Mouse (Mus musculus) heart, postnatal 25 days (tissue): ENCODE measurements at regions not wholly inside any gene's neighbourhood (a gene's known extent, or its start where the extent isn't known, plus 50 kb on each side); places are given as distances from the start of the nearest gene placed in this dataset.

Source experiments
- DNase-seq: peaks from one replicate; pipeline ENCODE4 v3.0.0; 2022; ENCODE audit warnings: low spot score
- intact Hi-C: fragments of 180-260 bp; cut with DNase I; formaldehyde crosslinking; loops from one replicate; pipeline ENCODE4 v1.15.1; 2025

- no peak for DNase-seq
- intact Hi-C loops, result no loop called here
These were observed 194.7 kb upstream of the Esrrg start for GRCm38 (mm10) chr1:187413881-187414280.

- no peak for DNase-seq
These were observed 190.1 kb upstream of the Esrrg start for GRCm38 (mm10) chr1:187418186-187419140.

GRCm38 (mm10) chr1:187428536-187429215 is 179.9 kb upstream of the Esrrg start:
- DNase-seq, result no peak
- intact Hi-C loops, result no loop called here

More at GRCm38 (mm10) chr1:187418186-187419140, 190.1 kb upstream of the Esrrg start:
- intact Hi-C loops, result no loop called here

- DNase-seq, result no peak
- intact Hi-C loops, result no loop called here
These were observed 174.6 kb upstream of the Esrrg start for GRCm38 (mm10) chr1:187433716-187434634.

- intact Hi-C loops, result no loop called here
- DNase-seq, result no peak
These were observed 169.2 kb upstream of the Esrrg start for GRCm38 (mm10) chr1:187439170-187439914.

GRCm38 (mm10) chr1:187441668-187442193 is 166.9 kb upstream of the Esrrg start:
- no peak for DNase-seq
- intact Hi-C loops, result no loop called here

- no peak for DNase-seq
- intact Hi-C loops, result loop anchor here (5.0 kb wide), 1 partner anchor 1361 kb away; no protein-coding TSS in a partner anchor
These were observed 162.1 kb upstream of the Esrrg start for GRCm38 (mm10) chr1:187446511-187446910.

GRCm38 (mm10) chr1:187448173-187448572 is 160.4 kb upstream of the Esrrg start:
- intact Hi-C loops, result loop anchor here (2.0 to 5.0 kb wide), 2 partner anchors 527 to 1359 kb away; no protein-coding TSS in a partner anchor
- DNase-seq, result peak; percentile 11

GRCm38 (mm10) chr1:187450106-187450505 is 158.5 kb upstream of the Esrrg start:
- intact Hi-C loops, result loop anchor here (5.0 kb wide), 1 partner anchor 322 kb away; no protein-coding TSS in a partner anchor
- DNase-seq, result no peak

GRCm38 (mm10) chr1:187452189-187452588 is 156.4 kb upstream of the Esrrg start:
- DNase-seq, result no peak
- intact Hi-C loops, result loop anchor here (5.0 kb wide), 1 partner anchor 320 kb away; no protein-coding TSS in a partner anchor

- intact Hi-C loops, result loop anchor here (5.0 kb wide), 1 partner anchor 318 kb away; no protein-coding TSS in a partner anchor
- no peak for DNase-seq
These were observed 154.2 kb upstream of the Esrrg start for GRCm38 (mm10) chr1:187454431-187454830.

- intact Hi-C loops, result no loop called here
- no peak for DNase-seq
These were observed 123.8 kb upstream of the Esrrg start for GRCm38 (mm10) chr1:187484821-187485220.

- DNase-seq, result no peak
These were observed 120.5 kb upstream of the Esrrg start for GRCm38 (mm10) chr1:187487948-187488690.

GRCm38 (mm10) chr1:187489452-187489851 is 119.1 kb upstream of the Esrrg start:
- no peak for DNase-seq
- intact Hi-C loops, result no loop called here

More at GRCm38 (mm10) chr1:187487948-187488690, 120.5 kb upstream of the Esrrg start:
- intact Hi-C loops, result no loop called here

GRCm38 (mm10) chr1:187505368-187505767 is 103.2 kb upstream of the Esrrg start:
- intact Hi-C loops, result no loop called here
- no peak for DNase-seq

- intact Hi-C loops, result no loop called here
- DNase-seq, result no peak
These were observed 101.4 kb upstream of the Esrrg start for GRCm38 (mm10) chr1:187507217-187507616.

- DNase-seq, result no peak
- intact Hi-C loops, result no loop called here
These were observed 77.2 kb upstream of the Esrrg start for GRCm38 (mm10) chr1:187531349-187531922.

GRCm38 (mm10) chr1:187536263-187536662 is 72.3 kb upstream of the Esrrg start:
- DNase-seq, result no peak
- intact Hi-C loops, result no loop called here
